Mouse (Mus musculus): ENCODE measurements around the gene Adra2b. TPM values are rescaled to one million over a fixed set of nuclear protein-coding genes. Genes with fewer than 3 reads are reported as not detected.
A peak's percentile ranks its signal among the peaks of the same experiment; 100 is the strongest.

The Adra2b gene
- total RNA-seq, 1 experiment = 1.5 TPM

DNA sequence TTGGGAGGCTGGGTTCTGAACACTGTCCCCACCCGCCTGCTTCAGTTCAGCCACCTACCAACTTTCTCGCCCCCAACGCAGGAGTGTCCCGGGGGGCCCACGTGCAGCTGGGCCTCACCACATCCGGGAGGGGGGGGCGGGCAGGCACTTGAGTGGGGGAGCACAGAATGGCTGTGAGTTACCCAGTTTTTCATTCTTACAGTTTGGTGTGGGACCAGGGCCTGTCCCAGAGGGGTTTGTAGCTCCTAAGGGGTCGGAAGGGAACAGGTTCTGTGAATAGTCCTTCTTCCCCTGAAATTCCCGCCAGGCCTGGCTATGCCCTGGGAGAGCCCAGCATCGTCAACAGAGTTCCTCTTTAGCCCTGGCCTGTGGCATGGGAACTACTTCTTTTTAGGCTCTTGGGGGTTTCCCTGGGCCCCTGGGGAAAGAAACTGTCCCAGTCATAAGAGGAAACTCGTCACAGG, 27.9 kb upstream of the Adra2b start:
- Histone ChIP-seq H3K4me1 (ENCODE audit: control insufficient read depth in 2 of 2, insufficient read depth in 2 of 2, low read length in 2 of 2, poor library complexity in 1 of 2) (0 out of 4 replicates have a peak, but pooled peaks cover 0 to 2% of the 10 kb centered on the region in 2 experiments), H3K27ac (ENCODE audit: insufficient read depth, low read depth, low read length, poor library complexity, severe bottlenecking) (no peak overlapping the region), H3K4me3 (ENCODE audit: insufficient read depth in 1 of 2, low read depth in 1 of 2, low read length in 2 of 2, poor library complexity in 1 of 2, severe bottlenecking in 1 of 2) (peak overlapping the region in 1 of 2 experiments; percentile 52; a peak in 2 of 4 replicates), H3K9me3 (ENCODE audit: control insufficient read depth, insufficient read depth, low read depth, low read length) (no peaks in the 10 kb centered on the region), H3K36me3 (ENCODE audit: control insufficient read depth, insufficient read depth, low read length, poor library complexity, severe bottlenecking) (no peaks in the 10 kb centered on the region), H3K9ac (ENCODE audit: insufficient read depth, low read depth, low read length, poor library complexity, severe bottlenecking) (no peak overlapping the region)
- DNase-seq (ENCODE audit: low read depth, low spot score) = no peak
- no peak for TF ChIP-seq HCFC1 (IDR thresholded peaks at IDR 0.05; ENCODE audit: borderline replicate concordance, insufficient read depth, low read length)
- no peak for TF ChIP-seq MAFK (IDR thresholded peaks at IDR 0.05; ENCODE audit: insufficient read depth, low read depth, low read length)
- TF ChIP-seq CHD2 (IDR thresholded peaks at IDR 0.05; ENCODE audit: low read depth, low read length) = no peak
- no peak for TF ChIP-seq ZC3H11A (IDR thresholded peaks at IDR 0.05; ENCODE audit: borderline replicate concordance, low read depth, low read length)
- TF ChIP-seq ZNF384 (IDR thresholded peaks at IDR 0.05; ENCODE audit: low read depth, low read length) = no peak
- in situ Hi-C loops (cut with MboI; ENCODE audit: low sequenced_read_pairs in 2 of 2, unreplicated experiment in 2 of 2) = no loop called here

DNA sequence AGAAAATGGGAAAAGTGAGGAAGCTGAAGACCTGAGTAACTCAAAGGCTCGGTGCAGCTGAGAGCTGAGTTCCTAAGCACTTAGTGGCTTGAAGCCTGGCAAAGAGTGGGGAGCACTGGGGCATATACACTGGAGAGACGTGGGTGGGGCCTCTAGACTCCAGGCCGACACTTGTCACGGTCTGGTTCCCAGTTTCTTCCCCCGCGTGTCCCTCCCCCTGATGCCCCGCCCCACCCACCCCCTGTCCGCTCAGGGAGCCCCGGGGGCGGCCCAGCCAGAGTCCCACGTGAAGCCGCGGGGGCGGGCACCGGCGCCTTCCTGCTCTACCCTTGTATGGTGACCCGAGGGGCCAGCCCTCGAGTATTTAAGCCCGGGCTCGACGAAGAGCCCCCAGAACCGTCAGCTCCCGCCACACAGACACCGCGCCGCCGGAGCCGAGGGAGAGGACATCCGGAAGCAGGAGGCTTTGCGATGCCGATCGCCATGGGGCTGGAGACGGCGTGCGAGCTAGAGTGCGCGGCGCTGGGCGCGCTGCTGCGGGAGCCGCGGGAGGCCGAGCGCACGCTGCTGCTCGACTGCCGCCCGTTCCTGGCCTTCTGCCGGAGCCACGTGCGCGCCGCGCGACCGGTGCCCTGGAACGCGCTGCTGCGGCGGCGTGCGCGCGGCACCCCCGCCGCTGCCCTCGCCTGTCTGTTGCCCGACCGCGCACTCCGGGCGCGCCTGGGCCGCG, 27.1 kb upstream of the Adra2b start, which contains the start of gene Dusp2:
Dusp2 (plus strand) TSS at position 393 of the 730 bp plus-strand sequence.
- Histone ChIP-seq H3K27ac (ENCODE audit: insufficient read depth, low read depth, low read length, poor library complexity, severe bottlenecking) (no peak within 1 kb of the TSS), H3K4me1 (ENCODE audit: control insufficient read depth in 2 of 2, insufficient read depth in 2 of 2, low read length in 2 of 2, poor library complexity in 1 of 2) (0 out of 4 replicates have a peak, but pooled peaks cover 0 to 2% of the 10 kb centered on the region in 2 experiments), H3K4me3 (ENCODE audit: insufficient read depth in 1 of 2, low read depth in 1 of 2, low read length in 2 of 2, poor library complexity in 1 of 2, severe bottlenecking in 1 of 2) (peak within 1 kb of the TSS; percentile 72 to 77), H3K9me3 (ENCODE audit: control insufficient read depth, insufficient read depth, low read depth, low read length) (no peaks in the 10 kb centered on the region), H3K36me3 (ENCODE audit: control insufficient read depth, insufficient read depth, low read length, poor library complexity, severe bottlenecking) (no peaks in the 10 kb centered on the region), H3K9ac (ENCODE audit: insufficient read depth, low read depth, low read length, poor library complexity, severe bottlenecking) (peak within 1 kb of the TSS; percentile 72)
- no peak for TF ChIP-seq ZC3H11A (IDR thresholded peaks at IDR 0.05; ENCODE audit: borderline replicate concordance, low read depth, low read length)
- TF ChIP-seq MAFK (IDR thresholded peaks at IDR 0.05; ENCODE audit: insufficient read depth, low read depth, low read length) = no peak
- TF ChIP-seq HCFC1 (IDR thresholded peaks at IDR 0.05; ENCODE audit: borderline replicate concordance, insufficient read depth, low read length) = no peak
- no peak for TF ChIP-seq CHD2 (IDR thresholded peaks at IDR 0.05; ENCODE audit: low read depth, low read length)
- no peak for TF ChIP-seq ZNF384 (IDR thresholded peaks at IDR 0.05; ENCODE audit: low read depth, low read length)
- no peak for DNase-seq (ENCODE audit: low read depth, low spot score)
- in situ Hi-C loops (cut with MboI; ENCODE audit: low sequenced_read_pairs in 2 of 2, unreplicated experiment in 2 of 2) = no loop called here

DNA sequence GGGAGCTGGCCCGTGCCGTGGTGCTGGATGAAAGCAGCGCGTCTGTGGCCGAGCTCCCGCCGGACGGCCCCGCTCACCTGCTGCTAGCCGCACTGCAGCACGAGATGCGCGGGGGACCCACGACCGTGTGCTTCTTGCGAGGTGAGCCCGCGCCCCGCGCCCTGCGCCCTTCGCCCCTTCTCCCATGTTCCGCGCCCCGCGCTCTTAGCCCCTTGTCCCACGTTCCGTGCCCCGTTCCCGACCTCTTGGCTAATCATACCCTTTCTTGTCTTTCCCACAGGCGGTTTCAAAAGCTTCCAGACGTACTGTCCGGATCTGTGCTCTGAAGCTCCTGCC, 26.5 kb upstream of the Adra2b start:
- in situ Hi-C loops (cut with MboI; ENCODE audit: low sequenced_read_pairs in 2 of 2, unreplicated experiment in 2 of 2) = no loop called here
- Histone ChIP-seq H3K36me3 (ENCODE audit: control insufficient read depth, insufficient read depth, low read length, poor library complexity, severe bottlenecking) (no peaks in the 10 kb centered on the region), H3K27ac (ENCODE audit: insufficient read depth, low read depth, low read length, poor library complexity, severe bottlenecking) (no peak overlapping the region), H3K4me3 (ENCODE audit: insufficient read depth in 1 of 2, low read depth in 1 of 2, low read length in 2 of 2, poor library complexity in 1 of 2, severe bottlenecking in 1 of 2) (peak overlapping the region; percentile 72 to 77), H3K9ac (ENCODE audit: insufficient read depth, low read depth, low read length, poor library complexity, severe bottlenecking) (peak overlapping the region; percentile 72), H3K4me1 (ENCODE audit: control insufficient read depth in 2 of 2, insufficient read depth in 2 of 2, low read length in 2 of 2, poor library complexity in 1 of 2) (0 out of 4 replicates have a peak, but pooled peaks cover 0 to 2% of the 10 kb centered on the region in 2 experiments), H3K9me3 (ENCODE audit: control insufficient read depth, insufficient read depth, low read depth, low read length) (no peaks in the 10 kb centered on the region)
- TF ChIP-seq MAFK (IDR thresholded peaks at IDR 0.05; ENCODE audit: insufficient read depth, low read depth, low read length) (no peak), CHD2 (IDR thresholded peaks at IDR 0.05; ENCODE audit: low read depth, low read length) (no peak), ZC3H11A (IDR thresholded peaks at IDR 0.05; ENCODE audit: borderline replicate concordance, low read depth, low read length) (no peak), HCFC1 (IDR thresholded peaks at IDR 0.05; ENCODE audit: borderline replicate concordance, insufficient read depth, low read length) (no peak), ZNF384 (IDR thresholded peaks at IDR 0.05; ENCODE audit: low read depth, low read length) (no peak)
- no peak for DNase-seq (ENCODE audit: low read depth, low spot score)

DNA sequence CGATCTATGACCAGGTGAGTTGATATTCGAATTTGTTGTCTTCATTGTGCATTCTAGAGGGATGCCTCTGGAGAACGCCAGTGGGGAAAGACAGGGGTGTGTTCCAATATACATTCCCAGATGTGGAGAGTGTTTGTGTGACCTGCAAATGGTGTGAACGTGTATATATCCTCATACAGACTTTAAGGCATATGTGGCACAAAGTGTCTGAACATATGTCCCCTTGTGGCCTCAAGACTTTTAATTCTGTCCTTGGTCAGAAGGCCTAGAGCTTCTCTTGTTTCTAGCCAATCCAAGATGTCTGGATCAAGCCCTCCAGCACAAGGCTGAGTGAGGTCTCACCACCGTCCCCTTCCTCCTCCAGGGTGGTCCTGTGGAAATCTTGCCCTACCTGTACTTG, 26.1 kb upstream of the Adra2b start:
- TF ChIP-seq MAFK (IDR thresholded peaks at IDR 0.05; ENCODE audit: insufficient read depth, low read depth, low read length) (no peak), ZNF384 (IDR thresholded peaks at IDR 0.05; ENCODE audit: low read depth, low read length) (no peak), ZC3H11A (IDR thresholded peaks at IDR 0.05; ENCODE audit: borderline replicate concordance, low read depth, low read length) (no peak), HCFC1 (IDR thresholded peaks at IDR 0.05; ENCODE audit: borderline replicate concordance, insufficient read depth, low read length) (no peak), CHD2 (IDR thresholded peaks at IDR 0.05; ENCODE audit: low read depth, low read length) (no peak)
- in situ Hi-C loops (cut with MboI; ENCODE audit: low sequenced_read_pairs in 2 of 2, unreplicated experiment in 2 of 2) = no loop called here
- no peak for DNase-seq (ENCODE audit: low read depth, low spot score)
- Histone ChIP-seq H3K36me3 (ENCODE audit: control insufficient read depth, insufficient read depth, low read length, poor library complexity, severe bottlenecking) (no peaks in the 10 kb centered on the region), H3K4me3 (ENCODE audit: insufficient read depth in 1 of 2, low read depth in 1 of 2, low read length in 2 of 2, poor library complexity in 1 of 2, severe bottlenecking in 1 of 2) (peak overlapping the region; percentile 72 to 77), H3K9ac (ENCODE audit: insufficient read depth, low read depth, low read length, poor library complexity, severe bottlenecking) (no peak overlapping the region), H3K4me1 (ENCODE audit: control insufficient read depth in 2 of 2, insufficient read depth in 2 of 2, low read length in 2 of 2, poor library complexity in 1 of 2) (0 out of 4 replicates have a peak, but pooled peaks cover 0 to 2% of the 10 kb centered on the region in 2 experiments), H3K27ac (ENCODE audit: insufficient read depth, low read depth, low read length, poor library complexity, severe bottlenecking) (no peak overlapping the region), H3K9me3 (ENCODE audit: control insufficient read depth, insufficient read depth, low read depth, low read length) (no peaks in the 10 kb centered on the region)
